Mouse (Mus musculus): ENCODE measurements around the gene Gm8653.
"Not testable (repeated sequence)": the region's sequence is repeated elsewhere in the genome, so short reads cannot be mapped to it uniquely, and the experiment has no call there.

Gene Gm8653

GRCm38 (mm10) chr7:22201164-22201563 is at the start of gene Gm8653:
Gm8653 (minus strand) TSS chr7:22201264.
- not testable (repeated sequence) for ATAC-seq (ENCODE audit: low TSS enrichment)

- ATAC-seq (ENCODE audit: low TSS enrichment), result not testable (repeated sequence)
Measured at GRCm38 (mm10) chr7:22229384-22229783, 28.3 kb upstream of the Gm8653 start, which contains the start of gene Gm8453. Gm8453 (minus strand) TSS chr7:22229484.

- ATAC-seq (ENCODE audit: low TSS enrichment), result not testable (repeated sequence)
Measured at GRCm38 (mm10) chr7:22189077-22189476, 12.0 kb downstream of the Gm8653 start, which contains the start of gene Vmn1r143. Vmn1r143 (plus strand) TSS chr7:22189377.

- not testable (repeated sequence) for ATAC-seq (ENCODE audit: low TSS enrichment)
Measured at GRCm38 (mm10) chr7:22163935-22164334, 37.1 kb downstream of the Gm8653 start, which contains the start of gene Vmn1r142. Vmn1r142 (minus strand) TSS chr7:22164035.

All from frontal cortex, adult (tissue).